Mouse (Mus musculus) hindbrain, embryonic 14.5 days (tissue): ENCODE data around the gene Kcnc2. TPM values are rescaled to one million over a fixed set of nuclear protein-coding genes. Genes with fewer than 3 reads are reported as not detected.

Source experiments
- ATAC-seq: fragments of 200-750 bp; cut with Nextera tagmentation; 2 replicates; pipeline ENCODE4 v1.8.0; 2017; ENCODE audit warnings: moderate number of reproducible peaks, mild to moderate bottlenecking, moderate TSS enrichment, moderate library complexity; ENCODE audit not compliant: low FRiP score
- DNase-seq: peaks from one replicate; pipeline ENCODE4 v3.0.0-alpha.2; 2015; ENCODE audit warnings: low spot score
- H3K27ac ChIP-seq: fragments of 300-500 bp; sonication (generic); 2 replicates; pipeline ENCODE4 v1.5.1; 2014; ENCODE audit warnings: mild to moderate bottlenecking, moderate library complexity
- H3K27me3 ChIP-seq: fragments of 300-500 bp; sonication (generic); 2 replicates; pipeline ENCODE4 v1.6.1; 2014; ENCODE audit warnings: mild to moderate bottlenecking, low read length, mixed read lengths; ENCODE audit not compliant: control insufficient read depth, insufficient read depth
- H3K36me3 ChIP-seq: fragments of 300-500 bp; sonication (generic); replicated peaks from 2 replicates; pipeline ENCODE4 v1.6.1; 2014; ENCODE audit not compliant: control insufficient read depth, insufficient read depth
- H3K4me1 ChIP-seq: fragments of 300-500 bp; sonication (generic); replicated peaks from 2 replicates; pipeline ENCODE4 v1.6.1; 2014; ENCODE audit warnings: antibody characterized with exemption, low read length, mixed read lengths; ENCODE audit not compliant: control insufficient read depth, insufficient read depth
- H3K4me2 ChIP-seq: fragments of 300-500 bp; sonication (generic); replicated peaks from 2 replicates; pipeline ENCODE4 v1.6.1; 2014; ENCODE audit warnings: mild to moderate bottlenecking, moderate library complexity
- H3K4me3 ChIP-seq: fragments of 300-500 bp; sonication (generic); replicated peaks from 2 replicates; pipeline ENCODE4 v1.5.1; 2014; ENCODE audit warnings: mild to moderate bottlenecking, low read length
- H3K9ac ChIP-seq: fragments of 300-500 bp; sonication (generic); 2 replicates; pipeline ENCODE4 v1.6.1; 2014
- H3K9me3 ChIP-seq: fragments of 300-500 bp; sonication (generic); 2 replicates; pipeline ENCODE4 v1.6.1; 2016; ENCODE audit warnings: low read length; ENCODE audit not compliant: control insufficient read depth
- WGBS: fragments of 180-500 bp; shearing (Covaris S2); extraction: QIAGEN DNeasy Blood & Tissue Kit; methylation state at CpG from one replicate; pipeline ENCODE4 v1.1.7; 2014; 5-methylcytosine and 5-hydroxymethylcytosine counted together
- polyA plus RNA-seq: library from polyadenylated mRNA; unstranded; fragments of >200 nt; fragmentation: Nextera tagmentation; extraction: Ambion mirVana; gene quantifications from 2 replicates; pipeline ENCODE4 v1.2.1, GENCODE M21; 2014

Kcnc2 gene
- polyA plus RNA-seq, 1 experiment from 2014 or later = 7.7 TPM

GRCm38 (mm10) chr10:112488751-112489150 is 217.8 kb downstream of the Kcnc2 start:
- 87% methylated on average over 4 of the region's 4 CpGs for WGBS
- H3K27ac ChIP-seq = no peak overlapping the region
- no peak for ATAC-seq
- no peak for DNase-seq
- no peaks in the 10 kb centered on the region for H3K36me3 ChIP-seq
- H3K4me1 ChIP-seq = no peaks in the 10 kb centered on the region
- no peak overlapping the region for H3K9ac ChIP-seq
- no peak overlapping the region for H3K4me2 ChIP-seq
- H3K27me3 ChIP-seq = no peaks in the 10 kb centered on the region
- H3K9me3 ChIP-seq = 0 out of 2 replicates have a peak, but pooled peaks cover 4% of the 10 kb centered on the region
- no peak overlapping the region for H3K4me3 ChIP-seq

Other genes with a start within 250 kb of the Kcnc2 start
- 0.23 TPM in 1 of 2 replicates, not detected in the other for gene Glipr1l1, start 210.9 kb upstream of the Kcnc2 start, polyA plus RNA-seq
- not detected in 2 replicates for gene Glipr1l2, start 187.8 kb upstream of the Kcnc2 start, polyA plus RNA-seq
- 0.29 and 0.48 TPM in 2 replicates for gene Glipr1l3, start 110.8 kb upstream of the Kcnc2 start, polyA plus RNA-seq
- 0.53 and 0.96 TPM in 2 replicates for gene Caps2, start 107.5 kb upstream of the Kcnc2 start, polyA plus RNA-seq